Mouse (Mus musculus): ENCODE results near the gene Ptpn1.

GRCm38 (mm10) chr2:168010893-168011292 lies 79.0 kb downstream of the Ptpn1 start:
- no peak for TF ChIP-seq CTCF (IDR thresholded peaks at IDR 0.05; ENCODE audit: extremely low read depth, insufficient read depth, low read length)
- no peak for TF ChIP-seq POLR2A (IDR thresholded peaks at IDR 0.05; ENCODE audit: extremely low read depth, insufficient read depth, low read length)

Measured in cortical plate, adult 2 months (tissue).